Mouse (Mus musculus) brain, embryonic 14.5 days (tissue): ENCODE data around the gene Camk2n1.

Source experiments
- CTCF ChIP-seq: fragments of 200-500 bp; IDR thresholded peaks from 2 replicates; pipeline ENCODE4 v1.5.1; 2012; ENCODE audit warnings: inconsistent platforms, mild to moderate bottlenecking, moderate library complexity, borderline replicate concordance; ENCODE audit not compliant: insufficient read depth, insufficient read length; ENCODE audit errors: extremely low read depth
- POLR2A ChIP-seq: fragments of 200-500 bp; IDR thresholded peaks from 2 replicates; pipeline ENCODE4 v1.6.1; 2012; ENCODE audit warnings: mild to moderate bottlenecking, inconsistent platforms, borderline replicate concordance; ENCODE audit not compliant: poor library complexity, insufficient read depth, insufficient read length, severe bottlenecking; ENCODE audit errors: extremely low read depth

DNA sequence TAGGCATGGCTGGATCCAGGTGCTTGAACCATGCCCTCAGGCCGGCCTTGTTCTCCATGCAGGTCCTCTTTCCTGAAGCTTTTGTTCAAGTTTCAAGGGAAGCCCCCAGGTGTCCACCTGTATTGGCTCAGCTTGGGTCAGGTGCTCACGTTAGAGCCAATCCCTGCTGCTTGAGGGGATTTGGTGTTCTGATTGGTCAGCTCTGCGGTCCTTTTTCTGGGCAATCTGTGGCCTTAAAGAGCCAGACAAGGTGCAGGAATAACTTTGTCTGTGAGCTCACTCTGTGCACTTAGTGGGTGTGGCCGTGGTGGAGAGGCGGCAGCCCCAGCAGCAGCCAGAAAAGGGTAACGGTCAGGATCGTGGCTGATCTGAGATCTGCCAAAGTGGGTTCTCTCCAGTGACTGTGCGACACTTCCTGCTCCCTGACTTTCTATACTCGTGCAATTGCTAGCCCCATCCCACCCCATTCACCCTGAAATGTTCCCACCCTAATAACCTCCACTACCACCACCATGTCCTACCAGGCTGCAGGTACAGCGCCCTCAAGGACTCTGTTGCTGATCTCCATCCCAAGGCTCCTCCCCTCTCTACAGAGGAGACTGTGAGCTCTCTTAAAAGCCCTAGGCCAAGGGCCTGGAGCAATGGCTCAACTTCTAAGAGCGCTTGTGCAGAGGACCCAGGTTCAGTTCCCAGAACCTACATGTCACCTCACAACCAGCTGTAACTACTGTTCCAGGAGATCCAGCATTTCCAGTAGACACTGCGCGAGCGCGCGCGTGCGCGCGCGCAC is 45.9 kb downstream of the Camk2n1 start:
- no peak for TF ChIP-seq CTCF
- TF ChIP-seq POLR2A: no peak
